Mouse (Mus musculus): ENCODE results near the gene Bmpr1a. TPM values are rescaled to one million over a fixed set of nuclear protein-coding genes. Genes with fewer than 3 reads are reported as not detected.

Gene Bmpr1a
- 4.0 and 5.3 TPM in 2 replicates for polyA plus RNA-seq (2015; fragmentation: Nextera tagmentation; extraction: Ambion mirVana)

DNA sequence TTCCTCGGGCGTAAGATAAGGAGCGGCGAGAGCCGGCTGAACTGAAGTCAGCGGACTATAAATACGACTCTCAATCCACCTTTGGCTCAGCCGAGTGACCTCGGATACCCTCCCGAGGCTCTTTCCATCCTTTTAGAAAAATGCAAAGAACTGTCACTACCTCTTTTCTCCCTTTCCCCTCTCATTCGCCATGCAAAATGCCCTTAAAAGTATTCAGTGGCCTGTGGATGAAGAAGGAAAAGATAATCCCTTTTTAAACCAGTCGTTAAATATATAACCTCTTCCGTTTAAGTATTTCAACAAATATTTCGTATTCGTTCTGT is at the start of gene Bmpr1a:
Gene Bmpr1a, minus strand, starts transcription at position 17 of the 323 bp plus-strand sequence.
- H3K27me3 ChIP-seq = peaks cover 86% of the 10 kb centered on the region
- ATAC-seq (ENCODE audit: insufficient read depth) = no peak

DNA sequence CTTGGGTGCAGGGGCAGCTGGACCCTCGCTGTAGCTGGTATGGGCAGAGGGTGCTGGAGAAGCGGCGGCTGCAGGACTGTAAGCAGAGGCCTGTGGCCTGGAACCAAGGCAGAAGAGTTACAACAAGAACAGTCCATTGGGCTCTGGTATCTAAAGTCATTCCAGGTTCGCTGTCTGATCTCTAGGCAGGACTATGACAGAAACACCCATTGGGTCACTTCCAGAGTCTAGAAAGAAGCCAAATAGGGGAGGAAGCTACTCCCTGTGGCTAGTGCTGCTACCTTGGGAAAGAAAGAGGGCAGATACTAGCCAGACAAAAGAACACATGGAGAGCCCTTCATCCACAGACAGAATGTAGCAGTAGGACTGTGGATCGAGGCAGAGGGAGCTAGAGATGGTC is 49.1 kb upstream of the Bmpr1a start:
- no peak for ATAC-seq (ENCODE audit: insufficient read depth)
- WGBS (ENCODE audit: insufficient replicate concordance) = 65% methylated on average over 5 of the region's 5 CpGs
- Histone ChIP-seq H3K4me2 (no peak overlapping the region), H3K4me3 (replicated peaks) (no peak overlapping the region), H3K9me3 (replicated peaks) (no peaks in the 10 kb centered on the region), H3K36me3 (replicated peaks) (no peaks in the 10 kb centered on the region), H3K27me3 (peaks cover 61% of the 10 kb centered on the region), H3K9ac (no peak overlapping the region), H3K27ac (replicated peaks) (no peak overlapping the region), H3K4me1 (replicated peaks) (peaks cover 9% of the 10 kb centered on the region; the same call in 1 of the 2 replicates)

More for the DNA sequence above, at the start of gene Bmpr1a:
- H3K4me2 ChIP-seq = peak within 1 kb of the TSS; percentile 79
- 11% methylated on average over 15 of the region's 15 CpGs for WGBS (ENCODE audit: insufficient replicate concordance)
- H3K36me3 ChIP-seq (replicated peaks) = no peaks in the 10 kb centered on the region
- H3K9ac ChIP-seq = peak within 1 kb of the TSS; percentile 55
- H3K4me1 ChIP-seq (replicated peaks) = peaks cover 14% of the 10 kb centered on the region
- H3K4me3 ChIP-seq (replicated peaks) = peak within 1 kb of the TSS; percentile 66
- peak within 1 kb of the TSS; percentile 76 for H3K27ac ChIP-seq (replicated peaks)
- H3K9me3 ChIP-seq (replicated peaks) = no peaks in the 10 kb centered on the region

DNA sequence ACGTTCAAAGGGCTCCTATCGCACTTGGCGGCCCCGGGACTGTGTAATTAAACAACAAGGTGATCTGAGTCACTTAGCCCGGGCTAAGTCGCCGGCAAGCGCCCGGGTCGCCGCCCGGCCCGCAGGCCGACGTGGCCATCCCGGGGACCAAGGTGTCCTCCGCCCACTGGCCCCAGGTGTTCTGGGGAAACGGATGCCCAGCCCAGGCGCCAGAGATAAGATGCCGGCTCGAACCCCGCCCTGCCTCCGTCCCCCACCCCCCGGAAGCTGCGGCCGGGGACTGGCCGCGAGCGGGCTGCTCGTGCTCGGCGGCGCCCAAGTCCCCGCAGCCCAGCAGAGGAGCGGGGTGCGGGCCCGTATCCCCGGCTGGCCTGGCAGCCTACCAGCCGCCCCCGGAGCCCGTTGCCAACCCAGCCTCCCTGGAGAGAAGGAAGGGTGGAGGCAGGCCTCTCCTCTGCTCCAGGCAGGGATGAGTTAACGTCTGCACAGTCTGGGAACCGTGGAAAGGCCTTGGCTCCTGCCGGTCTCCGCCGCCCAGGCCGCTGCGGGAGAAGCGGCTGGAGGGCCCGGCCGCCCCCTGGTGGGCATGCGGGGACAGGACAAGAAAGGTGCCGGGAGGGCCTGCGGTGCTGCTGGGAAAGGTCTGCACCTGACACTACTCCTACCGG is 46.0 kb upstream of the Bmpr1a start:
- H3K9me3 ChIP-seq (replicated peaks) = no peaks in the 10 kb centered on the region
- H3K36me3 ChIP-seq (replicated peaks) = no peaks in the 10 kb centered on the region
- H3K9ac ChIP-seq = peak overlapping the region; percentile 56; the same call in 1 of the 2 replicates
- peak overlapping the region; percentile 82 for H3K4me2 ChIP-seq
- peak; percentile 74 for ATAC-seq (ENCODE audit: insufficient read depth)
- H3K27ac ChIP-seq (replicated peaks) = no peak overlapping the region
- H3K4me3 ChIP-seq (replicated peaks) = peak overlapping the region; percentile 61
- H3K4me1 ChIP-seq (replicated peaks) = peaks cover 9% of the 10 kb centered on the region; the same call in 1 of the 2 replicates
- under 1% methylated on average over 55 of the region's 55 CpGs for WGBS (ENCODE audit: insufficient replicate concordance)
- peaks cover 85% of the 10 kb centered on the region for H3K27me3 ChIP-seq

DNA sequence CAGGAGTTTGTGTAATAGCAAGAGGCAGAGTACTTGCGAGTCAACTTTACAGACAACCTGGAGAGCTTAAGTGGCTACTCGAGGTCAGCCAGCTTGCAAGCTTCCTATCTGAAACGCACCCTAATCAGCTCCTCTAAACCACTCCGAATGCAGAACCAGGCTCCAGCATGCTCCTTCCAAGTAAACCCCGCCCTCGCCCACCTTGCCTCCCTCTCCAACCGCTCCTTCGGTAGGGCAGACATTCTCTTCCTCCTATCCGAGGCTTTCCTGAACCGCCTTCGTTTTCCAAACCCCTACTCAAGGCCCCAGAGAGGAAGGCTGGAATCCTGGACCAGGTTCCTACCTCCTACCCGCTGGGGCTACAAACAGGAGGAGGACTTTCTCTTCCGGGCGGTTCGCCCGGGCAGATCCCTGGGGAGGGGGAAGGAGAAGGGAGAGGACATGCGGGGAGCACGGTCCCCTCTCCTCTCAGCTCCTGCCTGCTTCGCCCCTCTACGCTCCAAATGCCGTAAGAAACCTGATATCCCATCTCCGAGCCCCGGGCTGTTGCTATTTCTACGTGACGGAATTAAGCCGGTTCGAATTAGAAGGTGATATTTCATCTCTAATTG is 45.4 kb upstream of the Bmpr1a start:
- ATAC-seq (ENCODE audit: insufficient read depth) = 0 out of 2 replicates have a peak, but pooled peaks have one; percentile 18
- peaks cover 9% of the 10 kb centered on the region; the same call in 1 of the 2 replicates for H3K4me1 ChIP-seq (replicated peaks)
- no peak overlapping the region for H3K27ac ChIP-seq (replicated peaks)
- peak overlapping the region; percentile 61 for H3K4me3 ChIP-seq (replicated peaks)
- peak overlapping the region; percentile 56; the same call in 1 of the 2 replicates for H3K9ac ChIP-seq
- peaks cover 86% of the 10 kb centered on the region for H3K27me3 ChIP-seq
- no peaks in the 10 kb centered on the region for H3K9me3 ChIP-seq (replicated peaks)
- H3K4me2 ChIP-seq = peak overlapping the region; percentile 82
- H3K36me3 ChIP-seq (replicated peaks) = no peaks in the 10 kb centered on the region
- WGBS (ENCODE audit: insufficient replicate concordance) = 1% methylated on average over 27 of the region's 27 CpGs

GRCm38 (mm10) chr14:34544545-34544944 is 41.4 kb upstream of the Bmpr1a start:
- Histone ChIP-seq H3K27ac (replicated peaks) (no peak overlapping the region), H3K4me3 (replicated peaks) (no peak overlapping the region), H3K9ac (no peak overlapping the region), H3K4me2 (no peak overlapping the region), H3K4me1 (replicated peaks) (peaks cover 9% of the 10 kb centered on the region; the same call in 1 of the 2 replicates), H3K36me3 (replicated peaks) (no peaks in the 10 kb centered on the region), H3K9me3 (replicated peaks) (no peaks in the 10 kb centered on the region), H3K27me3 (peaks cover 81% of the 10 kb centered on the region)
- no peak for ATAC-seq (ENCODE audit: insufficient read depth)
- 46% methylated on average over 2 of the region's 2 CpGs for WGBS (ENCODE audit: insufficient replicate concordance)

DNA sequence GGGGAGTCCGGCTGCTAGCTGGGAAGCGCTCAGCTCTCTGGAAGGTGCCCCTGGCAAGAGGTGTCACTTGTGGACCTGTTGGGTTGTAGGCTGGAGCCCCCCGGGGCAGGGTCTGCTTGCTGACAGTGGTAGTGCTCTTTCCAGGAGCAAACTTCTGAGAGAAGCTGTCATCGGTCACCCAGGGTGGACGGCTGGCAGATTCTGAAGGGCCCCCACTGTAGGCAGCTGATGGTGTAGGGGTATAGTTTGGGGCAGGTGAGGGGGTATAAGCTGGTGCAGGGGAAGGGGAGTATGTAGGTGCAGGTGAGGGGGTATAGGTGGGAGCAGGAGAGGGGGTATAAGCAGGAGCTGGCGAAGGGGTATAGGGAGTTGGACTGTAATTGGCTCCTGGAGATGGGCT is 40.9 kb upstream of the Bmpr1a start:
- ATAC-seq (ENCODE audit: insufficient read depth) = no peak
- Histone ChIP-seq H3K9ac (no peak overlapping the region), H3K27ac (replicated peaks) (no peak overlapping the region), H3K4me1 (replicated peaks) (peaks cover 6% of the 10 kb centered on the region; the same call in 1 of the 2 replicates), H3K4me3 (replicated peaks) (no peak overlapping the region), H3K36me3 (replicated peaks) (no peaks in the 10 kb centered on the region), H3K4me2 (no peak overlapping the region), H3K9me3 (replicated peaks) (no peaks in the 10 kb centered on the region), H3K27me3 (peaks cover 76% of the 10 kb centered on the region)
- WGBS (ENCODE audit: insufficient replicate concordance) = 65% methylated on average over 6 of the region's 6 CpGs

- Histone ChIP-seq H3K27ac (replicated peaks) (no peak overlapping the region), H3K36me3 (replicated peaks) (no peaks in the 10 kb centered on the region), H3K4me1 (replicated peaks) (0 out of 2 replicates have a peak, but pooled peaks cover 2% of the 10 kb centered on the region), H3K9ac (no peak overlapping the region), H3K4me2 (no peak overlapping the region), H3K4me3 (replicated peaks) (no peak overlapping the region), H3K9me3 (replicated peaks) (no peaks in the 10 kb centered on the region), H3K27me3 (peaks cover 72% of the 10 kb centered on the region)
- WGBS (ENCODE audit: insufficient replicate concordance) = 62% methylated on average over 6 of the region's 6 CpGs
- no peak for ATAC-seq (ENCODE audit: insufficient read depth)
These were observed 40.5 kb upstream of the Bmpr1a start for GRCm38 (mm10) chr14:34543596-34543995.

- H3K9ac ChIP-seq = no peak overlapping the region
- H3K9me3 ChIP-seq (replicated peaks) = no peaks in the 10 kb centered on the region
- ATAC-seq (ENCODE audit: insufficient read depth) = no peak
- H3K4me3 ChIP-seq (replicated peaks) = no peak overlapping the region
- no peak overlapping the region for H3K27ac ChIP-seq (replicated peaks)
- WGBS (ENCODE audit: insufficient replicate concordance) = 63% methylated on average over 5 of the region's 5 CpGs
- H3K4me1 ChIP-seq (replicated peaks) = no peaks in the 10 kb centered on the region
- no peak overlapping the region for H3K4me2 ChIP-seq
- H3K36me3 ChIP-seq (replicated peaks) = no peaks in the 10 kb centered on the region
- peaks cover 55% of the 10 kb centered on the region for H3K27me3 ChIP-seq
These were observed 38.8 kb upstream of the Bmpr1a start for GRCm38 (mm10) chr14:34541896-34542295.

DNA sequence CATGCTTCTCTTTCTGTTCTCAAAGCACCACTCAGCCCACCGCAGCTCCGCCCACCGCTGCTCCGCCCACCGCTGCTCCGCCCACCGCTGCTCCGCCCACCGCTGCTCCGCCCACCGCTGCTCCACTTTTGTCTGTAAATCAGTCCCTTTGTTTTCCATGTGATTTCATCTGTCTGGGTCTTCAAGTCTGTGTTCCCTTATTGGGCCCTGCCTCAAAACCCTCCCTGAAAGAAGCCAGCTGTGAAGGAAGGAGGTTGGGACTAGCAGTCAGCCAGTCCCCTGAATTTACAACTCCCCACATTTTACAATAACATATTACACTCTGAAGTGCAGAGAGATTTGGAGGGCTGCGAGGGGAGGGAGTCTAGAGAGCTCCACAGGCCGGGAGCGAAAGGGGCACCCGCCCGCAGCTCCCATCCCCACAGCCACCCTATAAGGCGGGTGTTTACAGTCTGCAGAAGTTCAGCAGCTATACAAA is 37.6 kb upstream of the Bmpr1a start:
- H3K27ac ChIP-seq (replicated peaks) = no peak overlapping the region
- H3K36me3 ChIP-seq (replicated peaks) = no peaks in the 10 kb centered on the region
- peaks cover 45% of the 10 kb centered on the region for H3K27me3 ChIP-seq
- WGBS (ENCODE audit: insufficient replicate concordance) = 9% methylated on average over 17 of the region's 17 CpGs
- no peak overlapping the region for H3K4me2 ChIP-seq
- H3K9me3 ChIP-seq (replicated peaks) = no peaks in the 10 kb centered on the region
- no peaks in the 10 kb centered on the region for H3K4me1 ChIP-seq (replicated peaks)
- no peak for ATAC-seq (ENCODE audit: insufficient read depth)
- H3K9ac ChIP-seq = no peak overlapping the region
- H3K4me3 ChIP-seq (replicated peaks) = no peak overlapping the region

- H3K36me3 ChIP-seq (replicated peaks) = no peaks in the 10 kb centered on the region
- peak overlapping the region; percentile 27 for H3K4me2 ChIP-seq
- no peak overlapping the region for H3K27ac ChIP-seq (replicated peaks)
- no peak overlapping the region for H3K9ac ChIP-seq
- H3K27me3 ChIP-seq = peaks cover 7% of the 10 kb centered on the region; the same call in 1 of the 2 replicates
- H3K9me3 ChIP-seq (replicated peaks) = no peaks in the 10 kb centered on the region
- ATAC-seq (ENCODE audit: insufficient read depth) = no peak
- H3K4me3 ChIP-seq (replicated peaks) = no peak overlapping the region
- 41% methylated on average over 4 of the region's 4 CpGs for WGBS (ENCODE audit: insufficient replicate concordance)
- H3K4me1 ChIP-seq (replicated peaks) = no peaks in the 10 kb centered on the region
These were observed 32.7 kb upstream of the Bmpr1a start for GRCm38 (mm10) chr14:34535883-34536282.

DNA sequence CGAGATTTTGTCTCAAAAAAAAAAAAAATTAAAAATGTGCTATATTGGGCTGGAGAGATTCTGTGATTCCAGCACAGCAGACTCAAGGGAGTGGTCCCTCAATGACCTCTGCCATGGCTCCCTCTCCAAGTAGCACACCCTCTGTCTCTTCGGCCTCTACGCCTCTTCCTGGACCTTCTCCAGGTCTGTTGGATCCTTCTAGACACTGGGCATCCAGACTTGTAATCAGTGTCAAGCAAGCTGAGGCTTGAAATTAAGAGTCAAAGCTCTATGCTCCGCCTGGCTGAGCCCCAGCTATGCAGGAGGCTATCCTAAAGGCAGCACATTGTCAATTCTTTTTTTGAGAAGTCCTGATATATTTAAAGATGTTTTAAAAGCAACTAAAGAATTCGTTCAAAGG is 30.4 kb upstream of the Bmpr1a start:
- Histone ChIP-seq H3K4me2 (no peak overlapping the region), H3K9ac (no peak overlapping the region), H3K4me3 (replicated peaks) (no peak overlapping the region), H3K4me1 (replicated peaks) (no peaks in the 10 kb centered on the region), H3K27ac (replicated peaks) (no peak overlapping the region), H3K36me3 (replicated peaks) (no peaks in the 10 kb centered on the region), H3K27me3 (peaks cover 5% of the 10 kb centered on the region; the same call in 1 of the 2 replicates), H3K9me3 (replicated peaks) (no peaks in the 10 kb centered on the region)
- ATAC-seq (ENCODE audit: insufficient read depth) = no peak
- WGBS (ENCODE audit: insufficient replicate concordance) = 48% methylated on average over 5 of the region's 5 CpGs

All from liver, embryonic 15.5 days (tissue).